Mouse (Mus musculus) gonadal fat pad, adult 2 months (tissue): ENCODE data around the gene Zdhhc4. TPM values are rescaled to one million over a fixed set of nuclear protein-coding genes. Genes with fewer than 3 reads are reported as not detected.

ENCODE experiments used
- DNase-seq: peaks from one replicate; pipeline ENCODE4 v3.0.0-alpha.2; 2012; ENCODE audit warnings: low read depth
- polyA plus RNA-seq: library from polyadenylated mRNA; depleted of rRNA; stranded (reverse); fragments of >200 nt; gene quantifications from 2 replicates; pipeline ENCODE4 v1.2.3, GENCODE M21; 2012; rRNA removed

The Zdhhc4 gene
- polyA plus RNA-seq, 1 experiment, result 118 TPM

GRCm38 (mm10) chr5:143275761-143276160 lies 53.3 kb downstream of the Zdhhc4 start:
- DNase-seq, result no peak

GRCm38 (mm10) chr5:143272540-143273330 lies 56.3 kb downstream of the Zdhhc4 start:
- DNase-seq, result no peak

GRCm38 (mm10) chr5:143272108-143272507 lies 56.9 kb downstream of the Zdhhc4 start:
- DNase-seq, result no peak

GRCm38 (mm10) chr5:143271642-143272041 lies 57.4 kb downstream of the Zdhhc4 start:
- DNase-seq, result no peak

GRCm38 (mm10) chr5:143270151-143270519 lies 58.9 kb downstream of the Zdhhc4 start:
- no peak for DNase-seq

- DNase-seq, result no peak
These were observed 59.5 kb downstream of the Zdhhc4 start, which contains the start of gene Zfp316 for GRCm38 (mm10) chr5:143269363-143270150. Zfp316 (minus strand) TSS chr5:143270022.

- DNase-seq, result no peak
These were observed 60.1 kb downstream of the Zdhhc4 start for GRCm38 (mm10) chr5:143268985-143269362.

GRCm38 (mm10) chr5:143266794-143267193 lies 62.3 kb downstream of the Zdhhc4 start:
- peak; percentile 100 for DNase-seq

Other genes with a start within 250 kb of the Zdhhc4 start
- 20.6 and 21.5 TPM in 2 replicates for gene Rnf216, start 216.3 kb downstream of the Zdhhc4 start, polyA plus RNA-seq
- gene Olfr718-ps1, start 181.7 kb downstream of the Zdhhc4 start, polyA plus RNA-seq, result not detected in 2 replicates
- gene Rbak, start 148.5 kb downstream of the Zdhhc4 start, polyA plus RNA-seq, result 5.0 and 5.2 TPM in 2 replicates
- not detected in 2 replicates for gene Spdye4b, start 148.2 kb downstream of the Zdhhc4 start, polyA plus RNA-seq
- gene Spdye4a, start 102.4 kb downstream of the Zdhhc4 start, polyA plus RNA-seq, result not detected in 2 replicates
- gene Zfp12, start 94.1 kb downstream of the Zdhhc4 start, polyA plus RNA-seq, result 9.0 and 9.9 TPM in 2 replicates
- gene Zfp316, start 59.2 kb downstream of the Zdhhc4 start, polyA plus RNA-seq, result 10.2 and 15.0 TPM in 2 replicates
- gene Zfp853, start 35.6 kb downstream of the Zdhhc4 start, polyA plus RNA-seq, result 1.3 and 1.4 TPM in 2 replicates
- gene E130309D02Rik, start 13.9 kb downstream of the Zdhhc4 start, polyA plus RNA-seq, result 12.8 and 17.7 TPM in 2 replicates
- 0.03 TPM in 1 of 2 replicates, not detected in the other for gene Grid2ip, start 28.1 kb upstream of the Zdhhc4 start, polyA plus RNA-seq
- gene Kdelr2, start 74.6 kb upstream of the Zdhhc4 start, polyA plus RNA-seq, result 147 and 188 TPM in 2 replicates
- gene Daglb, start 135.3 kb upstream of the Zdhhc4 start, polyA plus RNA-seq, result 15.6 and 19.5 TPM in 2 replicates
- 340 and 347 TPM in 2 replicates for gene Rac1, start 198.8 kb upstream of the Zdhhc4 start, polyA plus RNA-seq